Mouse (Mus musculus) forebrain, embryonic 15.5 days (tissue): ENCODE data around the gene Gpc6. TPM values are rescaled to one million over a fixed set of nuclear protein-coding genes. Genes with fewer than 3 reads are reported as not detected.

ENCODE experiments used
- ATAC-seq: fragments of 200-750 bp; cut with Nextera tagmentation; replicated peaks from 2 replicates; pipeline ENCODE4 v1.8.0; 2017; ENCODE audit warnings: mild to moderate bottlenecking, moderate TSS enrichment, moderate library complexity
- H3K27ac ChIP-seq: fragments of 300-500 bp; sonication (generic); replicated peaks from 2 replicates; pipeline ENCODE4 v1.5.1; 2015; ENCODE audit warnings: mild to moderate bottlenecking, inconsistent platforms
- H3K27me3 ChIP-seq: fragments of 300-500 bp; sonication (generic); 2 replicates; pipeline ENCODE4 v1.6.1; 2015; ENCODE audit warnings: inconsistent platforms
- H3K36me3 ChIP-seq: fragments of 300-500 bp; sonication (generic); 2 replicates; pipeline ENCODE4 v1.6.1; 2015; ENCODE audit warnings: mild to moderate bottlenecking, inconsistent platforms
- H3K4me1 ChIP-seq: fragments of 300-500 bp; sonication (generic); 2 replicates; pipeline ENCODE4 v1.6.1; 2015; ENCODE audit warnings: inconsistent platforms
- H3K4me2 ChIP-seq: fragments of 300-500 bp; sonication (generic); replicated peaks from 2 replicates; pipeline ENCODE4 v1.6.1; 2015; ENCODE audit warnings: mild to moderate bottlenecking, inconsistent platforms
- H3K4me3 ChIP-seq: fragments of 300-500 bp; sonication (generic); 2 replicates; pipeline ENCODE4 v1.5.1; 2015; ENCODE audit warnings: mild to moderate bottlenecking, inconsistent platforms
- H3K9ac ChIP-seq: fragments of 300-500 bp; sonication (generic); replicated peaks from 2 replicates; pipeline ENCODE4 v1.6.1; 2015; ENCODE audit warnings: mild to moderate bottlenecking, inconsistent platforms
- H3K9me3 ChIP-seq: fragments of 300-500 bp; sonication (generic); 2 replicates; pipeline ENCODE4 v1.6.1; 2016; ENCODE audit warnings: inconsistent platforms
- WGBS: fragments of 180-500 bp; shearing (Covaris S2); methylation state at CpG from one replicate; pipeline ENCODE4 v1.1.7; 2015; ENCODE audit warnings: mixed read lengths; 5-methylcytosine and 5-hydroxymethylcytosine counted together
- polyA plus RNA-seq: library from polyadenylated mRNA; unstranded; fragments of >200 nt; fragmentation: Nextera tagmentation; extraction: Ambion mirVana; gene quantifications from 2 replicates; pipeline ENCODE4 v1.2.1, GENCODE M21; 2015

Gene Gpc6
- polyA plus RNA-seq, 1 experiment from 2014 or later = 18.3 TPM

DNA sequence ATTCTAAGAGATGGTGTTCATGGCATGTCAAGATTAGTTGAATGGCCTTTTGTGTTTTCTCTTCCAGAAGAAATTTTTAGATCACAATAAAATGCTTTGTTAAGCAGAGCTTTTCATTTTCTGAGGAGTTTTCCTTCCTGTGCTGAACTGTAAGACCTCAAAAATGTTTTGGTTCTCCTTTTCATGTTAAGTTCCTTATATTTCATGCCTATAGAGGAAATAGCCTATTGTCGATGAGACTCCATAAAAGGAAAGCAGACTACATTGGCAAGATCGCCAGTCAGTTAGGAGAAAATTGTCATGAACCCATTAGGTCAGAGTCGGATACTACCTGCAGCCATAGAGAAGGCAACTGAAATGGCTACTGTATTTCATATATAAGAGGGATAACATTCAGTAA is 278.8 kb downstream of the Gpc6 start:
- no peaks in the 10 kb centered on the region for H3K4me1 ChIP-seq
- no peak overlapping the region for H3K9ac ChIP-seq
- H3K9me3 ChIP-seq = no peaks in the 10 kb centered on the region
- no peak overlapping the region for H3K27ac ChIP-seq
- no peak for ATAC-seq
- no peaks in the 10 kb centered on the region for H3K27me3 ChIP-seq
- no peak overlapping the region for H3K4me2 ChIP-seq
- no peaks in the 10 kb centered on the region for H3K36me3 ChIP-seq
- 90% methylated on average over 3 of the region's 3 CpGs for WGBS
- no peak overlapping the region for H3K4me3 ChIP-seq

- Histone ChIP-seq H3K4me3 (no peak overlapping the region), H3K4me2 (no peak overlapping the region), H3K4me1 (no peaks in the 10 kb centered on the region), H3K27ac (no peak overlapping the region), H3K36me3 (no peaks in the 10 kb centered on the region), H3K9ac (no peak overlapping the region), H3K27me3 (no peaks in the 10 kb centered on the region), H3K9me3 (no peaks in the 10 kb centered on the region)
- no peak for ATAC-seq
Observed at GRCm38 (mm10) chr14:117214373-117214772, 289.3 kb downstream of the Gpc6 start.

DNA sequence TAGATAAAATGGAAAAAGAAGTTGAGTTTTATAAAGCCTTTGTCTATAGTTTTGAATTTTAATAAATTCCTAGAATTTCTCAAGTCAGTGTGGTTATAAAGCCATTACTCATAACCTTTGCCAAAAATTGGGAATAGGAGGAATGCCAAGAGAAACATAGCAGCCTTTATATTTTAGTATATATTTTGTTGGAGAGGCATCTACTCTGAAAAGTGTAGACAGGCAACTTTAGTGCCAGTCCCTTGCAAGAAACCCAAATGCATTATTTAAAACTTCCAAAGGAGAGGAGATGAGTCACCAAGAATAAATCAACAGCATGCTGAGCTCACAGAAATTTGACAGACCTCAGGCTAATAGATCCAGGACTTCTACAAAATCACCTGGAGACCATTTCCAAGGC is 301.8 kb downstream of the Gpc6 start:
- H3K9ac ChIP-seq = no peak overlapping the region
- no peak for ATAC-seq
- H3K36me3 ChIP-seq = no peaks in the 10 kb centered on the region
- H3K27me3 ChIP-seq = no peaks in the 10 kb centered on the region
- no peak overlapping the region for H3K4me2 ChIP-seq
- no peak overlapping the region for H3K27ac ChIP-seq
- H3K4me3 ChIP-seq = no peak overlapping the region
- 0 out of 2 replicates have a peak, but pooled peaks cover 6% of the 10 kb centered on the region for H3K4me1 ChIP-seq
- H3K9me3 ChIP-seq = no peaks in the 10 kb centered on the region

DNA sequence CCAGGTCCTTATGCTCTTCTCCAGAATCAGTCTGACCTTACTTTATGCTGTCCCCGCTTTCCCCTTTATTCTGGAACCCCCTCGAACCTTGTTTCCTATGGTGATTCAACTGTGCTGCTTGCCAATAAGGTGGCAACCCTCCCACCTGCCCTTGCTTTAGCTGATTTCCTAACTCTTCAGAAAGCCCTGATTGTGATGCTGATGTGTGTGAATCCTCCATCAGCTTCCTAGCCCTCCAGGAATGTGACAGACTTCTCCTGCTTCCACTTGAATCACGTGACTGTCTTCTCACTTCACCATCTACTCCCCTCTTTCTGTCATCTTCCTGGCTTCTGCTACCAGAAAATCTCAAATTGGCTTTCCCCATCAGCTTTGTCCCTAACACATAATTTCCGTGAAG is 305.4 kb downstream of the Gpc6 start:
- 66% methylated on average over 4 of the region's 4 CpGs for WGBS
- Histone ChIP-seq H3K4me1 (0 out of 2 replicates have a peak, but pooled peaks cover 6% of the 10 kb centered on the region), H3K27me3 (no peaks in the 10 kb centered on the region), H3K27ac (no peak overlapping the region), H3K4me3 (no peak overlapping the region), H3K9me3 (no peaks in the 10 kb centered on the region), H3K4me2 (no peak overlapping the region), H3K36me3 (no peaks in the 10 kb centered on the region), H3K9ac (no peak overlapping the region)
- ATAC-seq = no peak

- H3K4me3 ChIP-seq = no peak overlapping the region
- H3K4me2 ChIP-seq = no peak overlapping the region
- no peak overlapping the region for H3K9ac ChIP-seq
- no peak overlapping the region for H3K27ac ChIP-seq
- H3K9me3 ChIP-seq = no peaks in the 10 kb centered on the region
- 38% methylated on average over 6 of the region's 6 CpGs for WGBS
- H3K36me3 ChIP-seq = no peaks in the 10 kb centered on the region
- H3K27me3 ChIP-seq = no peaks in the 10 kb centered on the region
- ATAC-seq = no peak
- no peaks in the 10 kb centered on the region for H3K4me1 ChIP-seq
Observed at GRCm38 (mm10) chr14:117238226-117238625, 313.1 kb downstream of the Gpc6 start.

DNA sequence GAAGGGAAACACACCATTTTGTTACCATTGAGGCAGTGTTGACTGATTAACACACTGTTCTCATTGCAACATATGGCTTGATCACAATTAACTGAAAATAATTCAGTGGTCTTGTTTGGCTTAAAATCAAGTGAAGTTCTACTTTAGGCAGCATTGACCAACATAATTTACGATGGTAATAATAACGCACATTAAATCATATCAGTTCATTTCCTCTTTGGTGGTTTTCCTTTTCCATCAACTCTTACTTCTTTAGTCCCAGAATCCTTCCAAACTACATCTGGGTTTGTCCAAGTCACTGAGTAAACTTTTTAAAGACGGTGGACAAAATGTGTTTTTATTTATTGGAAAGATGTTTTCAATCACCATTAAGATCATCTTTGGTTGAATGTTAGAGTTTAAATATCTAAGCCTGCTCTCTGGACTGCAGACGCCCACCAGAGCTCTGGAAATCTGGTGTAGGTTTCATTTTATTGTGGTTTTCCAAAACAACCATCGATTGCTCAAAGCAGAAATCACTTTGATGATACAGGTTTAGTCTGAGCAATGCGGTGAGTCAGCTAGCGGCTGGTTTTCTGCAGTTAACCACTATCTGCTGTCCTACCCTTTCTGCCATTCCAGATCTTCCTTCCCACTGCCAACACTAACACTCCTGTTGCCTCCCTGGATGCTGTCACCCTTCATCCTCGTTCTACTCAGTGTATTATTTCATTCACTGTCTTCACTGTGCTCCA is 314.7 kb downstream of the Gpc6 start:
- H3K9ac ChIP-seq = no peak overlapping the region
- no peaks in the 10 kb centered on the region for H3K9me3 ChIP-seq
- no peak overlapping the region for H3K27ac ChIP-seq
- no peak overlapping the region for H3K4me3 ChIP-seq
- H3K4me2 ChIP-seq = no peak overlapping the region
- no peaks in the 10 kb centered on the region for H3K36me3 ChIP-seq
- no peaks in the 10 kb centered on the region for H3K4me1 ChIP-seq
- no peaks in the 10 kb centered on the region for H3K27me3 ChIP-seq
- ATAC-seq = no peak
- 90% methylated on average over 8 of the region's 8 CpGs for WGBS

GRCm38 (mm10) chr14:117245631-117246030 is 320.5 kb downstream of the Gpc6 start:
- H3K36me3 ChIP-seq = no peaks in the 10 kb centered on the region
- H3K9me3 ChIP-seq = no peaks in the 10 kb centered on the region
- ATAC-seq = no peak
- no peaks in the 10 kb centered on the region for H3K4me1 ChIP-seq
- H3K4me2 ChIP-seq = no peak overlapping the region
- H3K9ac ChIP-seq = no peak overlapping the region
- no peaks in the 10 kb centered on the region for H3K27me3 ChIP-seq
- H3K27ac ChIP-seq = no peak overlapping the region
- WGBS = 91% methylated on average over 3 of the region's 3 CpGs
- H3K4me3 ChIP-seq = no peak overlapping the region

DNA sequence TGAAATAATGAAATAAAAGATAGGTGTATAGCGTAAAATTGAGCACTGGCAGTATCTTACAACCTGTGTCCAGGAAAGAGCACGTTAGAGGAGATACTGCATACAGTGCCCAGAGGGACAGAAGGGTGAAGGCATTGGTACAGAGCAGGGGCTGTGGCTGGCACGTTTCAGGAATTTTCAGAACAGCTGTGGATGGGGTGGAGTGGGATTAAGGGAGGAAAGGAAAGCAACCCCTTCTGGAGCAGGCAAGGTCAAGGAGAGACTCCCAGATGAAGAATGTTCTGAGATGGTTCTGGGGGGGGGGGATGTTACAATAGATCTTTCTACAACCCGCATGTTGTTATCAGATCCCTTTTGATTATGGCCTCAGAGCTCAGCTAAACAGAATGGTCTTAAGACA is 331.1 kb downstream of the Gpc6 start:
- H3K36me3 ChIP-seq = no peaks in the 10 kb centered on the region
- no peaks in the 10 kb centered on the region for H3K27me3 ChIP-seq
- no peaks in the 10 kb centered on the region for H3K4me1 ChIP-seq
- no peak overlapping the region for H3K27ac ChIP-seq
- no peak overlapping the region for H3K9ac ChIP-seq
- ATAC-seq = no peak
- H3K9me3 ChIP-seq = no peaks in the 10 kb centered on the region
- no peak overlapping the region for H3K4me2 ChIP-seq
- WGBS = 82% methylated on average over 4 of the region's 4 CpGs
- no peak overlapping the region for H3K4me3 ChIP-seq

GRCm38 (mm10) chr14:117265653-117266052 is 340.5 kb downstream of the Gpc6 start:
- H3K4me3 ChIP-seq = no peak overlapping the region
- H3K27ac ChIP-seq = no peak overlapping the region
- H3K4me1 ChIP-seq = no peaks in the 10 kb centered on the region
- H3K36me3 ChIP-seq = no peaks in the 10 kb centered on the region
- H3K4me2 ChIP-seq = no peak overlapping the region
- H3K9ac ChIP-seq = no peak overlapping the region
- no peaks in the 10 kb centered on the region for H3K27me3 ChIP-seq
- no peaks in the 10 kb centered on the region for H3K9me3 ChIP-seq
- no peak for ATAC-seq

DNA sequence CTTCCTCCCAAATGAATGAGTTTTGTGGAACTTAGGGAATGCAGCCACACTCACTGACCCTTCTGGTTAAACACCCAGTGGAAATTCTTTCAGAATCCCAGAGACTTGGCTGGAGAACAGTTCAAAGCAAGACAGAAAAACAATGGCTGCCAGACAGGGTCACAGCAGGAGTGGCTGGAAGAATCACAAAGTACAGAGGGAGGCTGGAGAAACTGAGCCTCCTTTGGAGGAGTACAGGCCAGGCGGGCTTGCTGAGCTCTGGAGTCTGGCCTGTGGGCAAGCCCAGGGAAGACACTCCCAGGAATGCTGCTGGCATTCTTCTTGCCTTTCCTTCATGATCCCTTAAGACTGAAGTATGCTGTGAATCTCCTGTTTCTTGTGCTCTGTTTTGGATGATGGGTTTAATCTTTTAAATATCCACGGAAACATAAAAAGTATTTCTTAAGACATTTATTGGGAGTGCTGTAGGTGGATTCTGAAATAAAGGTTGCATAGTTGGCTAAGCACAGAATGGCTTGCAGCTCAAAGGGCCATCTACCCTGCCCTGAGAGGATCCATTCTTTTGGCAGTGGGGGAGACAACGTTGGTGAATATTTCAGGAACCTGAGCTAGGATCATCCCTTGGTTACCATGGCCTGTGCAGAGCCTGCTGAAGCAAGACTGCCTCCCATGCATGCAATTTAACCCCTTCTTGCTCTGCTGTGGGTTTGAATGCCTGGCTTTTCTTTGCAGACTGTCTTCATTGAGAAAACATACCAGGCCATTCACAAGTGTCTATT is 342.9 kb downstream of the Gpc6 start:
- Histone ChIP-seq H3K4me2 (no peak overlapping the region), H3K4me1 (no peaks in the 10 kb centered on the region), H3K27ac (no peak overlapping the region), H3K4me3 (no peak overlapping the region), H3K36me3 (no peaks in the 10 kb centered on the region), H3K9me3 (no peaks in the 10 kb centered on the region), H3K27me3 (no peaks in the 10 kb centered on the region), H3K9ac (no peak overlapping the region)
- WGBS = 28% methylated on average over 3 of the region's 3 CpGs
- ATAC-seq = 0 out of 2 replicates have a peak, but pooled peaks have one; percentile 32

GRCm38 (mm10) chr14:117283631-117284030 is 358.5 kb downstream of the Gpc6 start:
- WGBS = 96% methylated on average over 3 of the region's 3 CpGs
- no peaks in the 10 kb centered on the region for H3K27me3 ChIP-seq
- no peaks in the 10 kb centered on the region for H3K9me3 ChIP-seq
- no peak overlapping the region for H3K27ac ChIP-seq
- no peaks in the 10 kb centered on the region for H3K36me3 ChIP-seq
- no peaks in the 10 kb centered on the region for H3K4me1 ChIP-seq
- no peak for ATAC-seq
- no peak overlapping the region for H3K9ac ChIP-seq
- no peak overlapping the region for H3K4me3 ChIP-seq
- H3K4me2 ChIP-seq = no peak overlapping the region

- no peak overlapping the region for H3K4me2 ChIP-seq
- 90% methylated on average over 4 of the region's 4 CpGs for WGBS
- H3K36me3 ChIP-seq = no peaks in the 10 kb centered on the region
Observed at GRCm38 (mm10) chr14:117293746-117294145, 368.6 kb downstream of the Gpc6 start.

More at GRCm38 (mm10) chr14:117293746-117294145, 368.6 kb downstream of the Gpc6 start:
- no peaks in the 10 kb centered on the region for H3K27me3 ChIP-seq
- H3K9ac ChIP-seq = no peak overlapping the region
- H3K4me3 ChIP-seq = no peak overlapping the region
- ATAC-seq = no peak
- H3K9me3 ChIP-seq = no peaks in the 10 kb centered on the region
- no peak overlapping the region for H3K27ac ChIP-seq
- H3K4me1 ChIP-seq = no peaks in the 10 kb centered on the region
